22 mouse cellular contexts compared by ENCODE assay signal in genomic region chr15:79615501-79615900, GRCm38 (mm10). TPM values are rescaled to one million over a fixed set of nuclear protein-coding genes. Genes with fewer than 3 reads are reported as not detected.
DNase-seq lines count a peak whose midpoint lies in the region; ATAC-seq lines count a peak whose summit lies in the region.
"Had no signal": no experiment of that assay in that cellular context is flagged by ENCODE, and none has a peak within 500 bp of the region (broad histone marks: within the 10 kb centered on the region; RNA-seq: fewer than 3 reads in every experiment).

No protein-coding gene starts in this region.

- no peak overlapping the region for H3K4me2 ChIP-seq in kidney, embryonic 15.5 days
- H3K4me2 ChIP-seq: embryonic facial prominence, embryonic 12.5 days; forebrain, embryonic 13.5 days; forebrain, embryonic 15.5 days had no signal

- no peaks in the 10 kb centered on the region for H3K4me1 ChIP-seq in kidney, embryonic 15.5 days
- H3K4me1 ChIP-seq: embryonic facial prominence, embryonic 12.5 days; forebrain, embryonic 13.5 days; forebrain, embryonic 15.5 days had no signal

- no peaks in the 10 kb centered on the region for H3K9me3 ChIP-seq in kidney, embryonic 15.5 days (replicated peaks)
- H3K9me3 ChIP-seq: forebrain, embryonic 13.5 days; forebrain, embryonic 15.5 days; G1E had no signal

- no peak overlapping the region for H3K4me3 ChIP-seq in kidney, embryonic 15.5 days (replicated peaks)
- H3K4me3 ChIP-seq: embryonic facial prominence, embryonic 10.5 days; embryonic facial prominence, embryonic 12.5 days; forebrain, embryonic 13.5 days; forebrain, embryonic 15.5 days had no signal

- 40% methylated on average over 7 of the region's 7 CpGs for WGBS in kidney, embryonic 15.5 days

- H3K9ac ChIP-seq in kidney, embryonic 15.5 days: no peak overlapping the region
- H3K9ac ChIP-seq: embryonic facial prominence, embryonic 12.5 days; forebrain, embryonic 13.5 days; forebrain, embryonic 15.5 days; forebrain, postnatal 0 days had no signal

- no peaks in the 10 kb centered on the region for H3K27me3 ChIP-seq in kidney, embryonic 15.5 days
- H3K27me3 ChIP-seq: CH12.LX; embryonic facial prominence, embryonic 12.5 days; forebrain, embryonic 13.5 days; forebrain, embryonic 15.5 days; Patski had no signal

- H3K36me3 ChIP-seq in kidney, embryonic 15.5 days: no peaks in the 10 kb centered on the region; the same call in 1 of the 2 replicates
- H3K36me3 ChIP-seq: G1E had no signal

- 0 out of 2 replicates have a peak overlapping the region, but pooled peaks have one; percentile 11 for H3K27ac ChIP-seq in kidney, embryonic 15.5 days
- H3K27ac ChIP-seq: embryonic facial prominence, embryonic 10.5 days; embryonic facial prominence, embryonic 12.5 days; forebrain, embryonic 13.5 days; forebrain, embryonic 15.5 days had no signal

- DNase-seq in adrenal gland, adult (ENCODE audit: inconsistent age in 2 of 2, low spot score in 1 of 2): peak; percentile 41 to 58
- no peak for DNase-seq in adrenal gland, adult 8-10 months
- peak; percentile 19 for DNase-seq in adrenal gland, postnatal 10 days
- DNase-seq in adrenal gland, postnatal 4 days (ENCODE audit: low spot score in 2 of 2): no peak
- no peak for DNase-seq in kidney, adult 8-10 months
- DNase-seq: B cell, adult 2 months; cerebellum, adult 11-12 months; cerebellum, adult 2 months; cerebellum, adult 9-10 months; cerebellum, postnatal 10 days; cerebellum, postnatal 25 days; forebrain, postnatal 0 days had no signal

- ATAC-seq in kidney, embryonic 15.5 days (replicated peaks; ENCODE audit: low FRiP score): no peak
- ATAC-seq: activated CD4-positive, CD25-positive, alpha-beta regulatory T cell, adult 4 months; CD4-positive, CD25-positive, alpha-beta regulatory T cell, adult 4 months; forebrain, embryonic 13.5 days; forebrain, embryonic 15.5 days; forebrain, postnatal 0 days; Patski had no signal

RNA-seq across cellular contexts. Expression of gene Dmc1, which starts 10.6 kb away (rescaled TPM):
- 1 to 10 TPM; 1.5 to 6.3 (median 2.7) TPM for total RNA-seq in adrenal gland, adult 8-10 months (2022)
- total RNA-seq in adrenal gland, postnatal 10 days (2021): 1 to 10 TPM; 1.4 to 1.8 TPM
- total RNA-seq in adrenal gland, postnatal 4 days (2021): 1 to 10 TPM; 5.1 to 5.7 TPM
- 2.6 and 2.7 TPM in 2 replicates for polyA plus RNA-seq in kidney, embryonic 15.5 days (2015; fragmentation: Nextera tagmentation; extraction: Ambion mirVana)
- total RNA-seq: CH12.LX, G1E had no signal
- polyA plus RNA-seq: activated CD4-positive, CD25-positive, alpha-beta regulatory T cell, adult 4 months; CD4-positive, CD25-positive, alpha-beta regulatory T cell, adult 4 months; G1E had no signal

RNA-seq across cellular contexts. Expression of gene Fam227a, which starts 43.3 kb away (rescaled TPM):
- 1 to 10 TPM; 2.8 to 6.2 (median 4.4) TPM for total RNA-seq in adrenal gland, adult 8-10 months (2022)
- 1 to 10 TPM; 2.8 to 3.1 TPM for total RNA-seq in adrenal gland, postnatal 10 days (2021)
- total RNA-seq in adrenal gland, postnatal 4 days (2021): 1 to 10 TPM; 5.3 to 5.6 TPM
- 1.3 and 1.5 TPM in 2 replicates for polyA plus RNA-seq in kidney, embryonic 15.5 days (2015; fragmentation: Nextera tagmentation; extraction: Ambion mirVana)

RNA-seq across cellular contexts. Expression of gene Cby1, which starts 43.5 kb away (rescaled TPM):
- 10 to 100 TPM; 21.7 to 31.1 (median 24.9) TPM for total RNA-seq in adrenal gland, adult 8-10 months (2022)
- total RNA-seq in adrenal gland, postnatal 10 days (2021): 10 to 100 TPM; 22.7 to 26.0 TPM
- 10 to 100 TPM; 27.4 to 32.6 TPM for total RNA-seq in adrenal gland, postnatal 4 days (2021)
- 51.5 and 56.6 TPM in 2 replicates for polyA plus RNA-seq in kidney, embryonic 15.5 days (2015; fragmentation: Nextera tagmentation; extraction: Ambion mirVana)

RNA-seq across cellular contexts. Expression of gene Tomm22, which starts 55.2 kb away (rescaled TPM):
- 100 to 1,000 TPM in 2 of 4 experiments, 10 to 100 TPM in 2; 95.5 to 120 (median 105) TPM for total RNA-seq in adrenal gland, adult 8-10 months (2022)
- total RNA-seq in adrenal gland, postnatal 10 days (2021): 100 to 1,000 TPM; 143 to 156 TPM
- 100 to 1,000 TPM; 150 to 153 TPM for total RNA-seq in adrenal gland, postnatal 4 days (2021)
- 249 and 266 TPM in 2 replicates for polyA plus RNA-seq in kidney, embryonic 15.5 days (2015; fragmentation: Nextera tagmentation; extraction: Ambion mirVana)

Comparison
In these comparisons a context has a peak if more than half of its experiments do, and no peak if none do; other contexts are left out.
1. DNase-seq: peak in adrenal gland, adult (2 of 2) and adrenal gland, postnatal 10 days (single experiment); none in adrenal gland, adult 8-10 months (single experiment), adrenal gland, postnatal 4 days (0 of 2) and kidney, adult 8-10 months (0 of 2).